ENCODE assay signal across 32 mouse cellular contexts in genomic region chr10:127975503-127975902, GRCm38 (mm10). TPM values are rescaled to one million over a fixed set of nuclear protein-coding genes. Genes with fewer than 3 reads are reported as not detected.
DNase-seq lines count a peak whose midpoint lies in the region; ATAC-seq lines count a peak whose summit lies in the region.
"Had no signal": no experiment of that assay in that cellular context is flagged by ENCODE, and none has a peak within 500 bp of the region (broad histone marks: within the 10 kb centered on the region; RNA-seq: fewer than 3 reads in every experiment).

No protein-coding gene starts in this region.

- no peaks in the 10 kb centered on the region for H3K9me3 ChIP-seq in embryonic facial prominence, embryonic 15.5 days (replicated peaks)
- H3K9me3 ChIP-seq in forebrain, embryonic 14.5 days (replicated peaks; ENCODE audit: control insufficient read depth, low read length) = no peaks in the 10 kb centered on the region
- H3K9me3 ChIP-seq: forebrain, embryonic 12.5 days; G1E; heart, embryonic 12.5 days; heart, embryonic 15.5 days; hindbrain, embryonic 12.5 days; intestine, embryonic 15.5 days had no signal

- peaks cover 2% of the 10 kb centered on the region; the same call in 1 of the 2 replicates for H3K4me1 ChIP-seq in embryonic facial prominence, embryonic 15.5 days
- H3K4me1 ChIP-seq in forebrain, embryonic 14.5 days (ENCODE audit: control insufficient read depth, insufficient read depth, low read length) = no peaks in the 10 kb centered on the region
- H3K4me1 ChIP-seq: heart, embryonic 12.5 days; heart, embryonic 15.5 days; hindbrain, embryonic 12.5 days had no signal

- peak; percentile 69 for ATAC-seq in embryonic facial prominence, embryonic 15.5 days (ENCODE audit: insufficient number of reproducible peaks, low FRiP score, low TSS enrichment, low read depth)
- no peak for ATAC-seq in forebrain, embryonic 14.5 days
- ATAC-seq: forebrain, embryonic 16.5 days; hindbrain, embryonic 16.5 days; intestine, embryonic 15.5 days; Patski had no signal

- H3K27me3 ChIP-seq in embryonic facial prominence, embryonic 15.5 days = no peaks in the 10 kb centered on the region
- H3K27me3 ChIP-seq in forebrain, embryonic 14.5 days (replicated peaks; ENCODE audit: control insufficient read depth, insufficient read depth, low read length) = no peaks in the 10 kb centered on the region
- H3K27me3 ChIP-seq: CH12.LX; forebrain, embryonic 12.5 days; heart, embryonic 12.5 days; heart, embryonic 15.5 days; hindbrain, embryonic 12.5 days; intestine, embryonic 15.5 days had no signal

- WGBS in embryonic facial prominence, embryonic 15.5 days = 7% methylated on average over 1 of the region's 1 CpGs
- 3% methylated on average over 1 of the region's 1 CpGs for WGBS in forebrain, embryonic 14.5 days

- no peak overlapping the region for H3K4me3 ChIP-seq in embryonic facial prominence, embryonic 15.5 days (replicated peaks)
- no peak overlapping the region for H3K4me3 ChIP-seq in forebrain, embryonic 14.5 days (ENCODE audit: low read depth, low read length)
- H3K4me3 ChIP-seq: forebrain, embryonic 12.5 days; heart, embryonic 12.5 days; heart, embryonic 15.5 days; hindbrain, embryonic 12.5 days; intestine, embryonic 15.5 days had no signal

- no peak overlapping the region for H3K4me2 ChIP-seq in embryonic facial prominence, embryonic 15.5 days (replicated peaks)
- no peak overlapping the region for H3K4me2 ChIP-seq in forebrain, embryonic 14.5 days (ENCODE audit: low read length)
- H3K4me2 ChIP-seq: forebrain, embryonic 12.5 days; heart, embryonic 12.5 days; heart, embryonic 15.5 days; hindbrain, embryonic 12.5 days; intestine, embryonic 15.5 days had no signal

- peak; percentile 62 for DNase-seq in heart, adult 11 months
- no peak for DNase-seq in heart, postnatal 4 days
- peak; percentile 44 for DNase-seq in retina, adult 2 months (ENCODE audit: low read depth, low spot score)
- no peak for DNase-seq in retina, embryonic 14.5 days (ENCODE audit: low spot score)
- no peak for DNase-seq in forebrain, embryonic 14.5 days (ENCODE audit: low spot score)
- no peak for DNase-seq in urinary bladder, postnatal 14 days (ENCODE audit: low spot score)
- DNase-seq: adrenal gland, postnatal 10 days; adrenal gland, postnatal 36 days; B cell, adult 2 months; cerebellum, adult 11 months; cerebellum, adult 2 months; cerebellum, adult 9-11 months; cerebellum, postnatal 25 days; gastrocnemius, postnatal 10 days; heart, adult 18-20 months; heart, postnatal 10 days; heart, postnatal 36 days; kidney, adult 11 months had no signal

- H3K36me3 ChIP-seq in embryonic facial prominence, embryonic 15.5 days = no peaks in the 10 kb centered on the region
- H3K36me3 ChIP-seq in forebrain, embryonic 14.5 days (ENCODE audit: control insufficient read depth, insufficient read depth, low read length) = no peaks in the 10 kb centered on the region
- H3K36me3 ChIP-seq: forebrain, embryonic 12.5 days; G1E; heart, embryonic 12.5 days; heart, embryonic 15.5 days; hindbrain, embryonic 12.5 days; intestine, embryonic 15.5 days had no signal

- 0 out of 2 replicates have a peak overlapping the region, but pooled peaks have one; percentile 14 for H3K27ac ChIP-seq in embryonic facial prominence, embryonic 15.5 days (replicated peaks)
- H3K27ac ChIP-seq in forebrain, embryonic 14.5 days (ENCODE audit: low read depth, low read length) = no peak overlapping the region
- H3K27ac ChIP-seq: forebrain, embryonic 12.5 days; heart, embryonic 15.5 days; hindbrain, embryonic 12.5 days; intestine, embryonic 15.5 days had no signal

- no peak overlapping the region for H3K9ac ChIP-seq in embryonic facial prominence, embryonic 15.5 days
- H3K9ac ChIP-seq in forebrain, embryonic 14.5 days (ENCODE audit: low read length) = no peak overlapping the region
- H3K9ac ChIP-seq: forebrain, embryonic 12.5 days; heart, embryonic 12.5 days; heart, embryonic 15.5 days; hindbrain, embryonic 12.5 days; intestine, embryonic 15.5 days had no signal

RNA-seq across cellular contexts. Expression of gene Hsd17b6, which starts 31.9 kb away (rescaled TPM):
- not detected for total RNA-seq in heart, postnatal 4 days (2021)
- polyA plus RNA-seq in embryonic facial prominence, embryonic 15.5 days (2015; fragmentation: Nextera tagmentation; extraction: Ambion mirVana) = 0.38 and 1.1 TPM in 2 replicates
- not detected in 2 replicates for polyA plus RNA-seq in forebrain, embryonic 14.5 days (2014; fragmentation: Nextera tagmentation; extraction: Ambion mirVana)
- total RNA-seq: adrenal gland, adult 18-20 months; common myeloid progenitor, adult 5-6 weeks; gastrocnemius, adult 18-20 months; gastrocnemius, postnatal 10 days; heart, adult 18-20 months; heart, postnatal 10 days; heart, postnatal 36 days had no signal
- polyA plus RNA-seq: cerebellum, adult 2 months; forebrain, embryonic 12.5 days; forebrain, embryonic 16.5 days; G1E; heart, embryonic 12.5 days; heart, embryonic 15.5 days; hindbrain, embryonic 12.5 days; hindbrain, embryonic 16.5 days; Patski had no signal

RNA-seq across cellular contexts. Expression of gene Prim1, which starts 39.5 kb away (rescaled TPM):
- total RNA-seq in heart, postnatal 4 days (2021) = 10 to 100 TPM; 30.0 to 31.1 TPM
- 65.6 and 68.6 TPM in 2 replicates for polyA plus RNA-seq in embryonic facial prominence, embryonic 15.5 days (2015; fragmentation: Nextera tagmentation; extraction: Ambion mirVana)
- 66.3 and 71.6 TPM in 2 replicates for polyA plus RNA-seq in forebrain, embryonic 14.5 days (2014; fragmentation: Nextera tagmentation; extraction: Ambion mirVana)

RNA-seq across cellular contexts. Expression of gene Naca, which starts 59.9 kb away (rescaled TPM):
- 100 to 1,000 TPM; 738 to 766 TPM for total RNA-seq in heart, postnatal 4 days (2021)
- polyA plus RNA-seq in embryonic facial prominence, embryonic 15.5 days (2015; fragmentation: Nextera tagmentation; extraction: Ambion mirVana) = 690 and 754 TPM in 2 replicates
- polyA plus RNA-seq in forebrain, embryonic 14.5 days (2014; fragmentation: Nextera tagmentation; extraction: Ambion mirVana) = 731 and 771 TPM in 2 replicates

Comparison
In these comparisons a context has a peak if more than half of its experiments do, and no peak if none do; other contexts are left out.
1. DNase-seq: peak in heart, adult 11 months (single experiment) and retina, adult 2 months (single experiment); none in heart, postnatal 4 days (single experiment), retina, embryonic 14.5 days (single experiment), forebrain, embryonic 14.5 days (single experiment) and urinary bladder, postnatal 14 days (single experiment).